In the genomic region with DNA sequence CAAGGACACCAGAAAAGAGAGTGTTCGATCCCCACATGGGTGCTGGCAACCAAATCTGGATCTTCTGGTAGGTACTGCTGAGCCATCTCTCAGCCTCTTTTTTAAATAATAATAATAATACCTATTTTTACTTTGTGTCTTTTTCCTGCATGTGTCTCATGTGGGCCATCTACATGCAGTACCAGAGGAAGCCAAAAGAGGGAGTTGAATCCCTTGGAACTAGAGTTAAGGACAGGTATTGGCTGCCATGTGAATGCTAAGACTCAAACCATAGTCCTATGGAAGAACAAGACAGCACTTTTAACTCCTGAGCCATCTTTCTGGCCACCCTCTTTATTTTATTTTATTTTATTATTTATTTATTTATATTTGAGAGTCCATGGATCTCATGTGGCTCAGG, we compare ENCODE assay signal across 10 mouse cellular contexts. TPM values are rescaled to one million over a fixed set of nuclear protein-coding genes. Genes with fewer than 3 reads are reported as not detected.
A peak's percentile ranks its signal among the peaks of the same experiment; 100 is the strongest.
DNase-seq lines count a peak whose midpoint lies in the region; TF ChIP-seq lines count a peak whose summit lies in the region.
"Had no signal": no experiment of that assay in that cellular context is flagged by ENCODE, and none has a peak within 500 bp of the region (broad histone marks: within the 10 kb centered on the region; RNA-seq: fewer than 3 reads in every experiment).

No protein-coding gene starts in this region.

- peak; percentile 59 to 63 for TF ChIP-seq CTCF in CH12.LX (conservative IDR thresholded peaks at IDR 0.05 in 1 of 2, IDR thresholded peaks at IDR 0.05 in 1 of 2; ENCODE audit: low read depth in 2 of 2, low read length in 2 of 2)

- no peak for TF ChIP-seq EP300 in CH12.LX (IDR thresholded peaks at IDR 0.05; ENCODE audit: low read length)

- dilution Hi-C loops in CH12.LX (cut with MboI; ENCODE audit: extremely low pct_ligation_motif_present, extremely low pct_unique_long_range_greater_than_20kb, low sequenced_read_pairs): no loop called here

- no peaks in the 10 kb centered on the region for H3K9me3 ChIP-seq in CH12.LX (replicated peaks; ENCODE audit: low read length)

- peaks cover 6% of the 10 kb centered on the region for H3K79me2 ChIP-seq in CH12.LX (replicated peaks; ENCODE audit: control insufficient read depth, extremely low read depth, insufficient read depth, poor library complexity, severe bottlenecking)

- no peak overlapping the region for H3K9ac ChIP-seq in CH12.LX (ENCODE audit: insufficient read depth, low read depth)

- peaks cover 12 to 32% of the 10 kb centered on the region in 2 experiments for H3K36me3 ChIP-seq in CH12.LX (replicated peaks in 1 of 2; ENCODE audit: control insufficient read depth in 1 of 2, insufficient read depth in 1 of 2, low read length in 1 of 2)

- H3K4me3 ChIP-seq in CH12.LX (replicated peaks in 1 of 3; ENCODE audit: low read depth in 2 of 3, low read length in 2 of 3, poor library complexity in 1 of 3): no peak overlapping the region

- no peak overlapping the region for H3K27ac ChIP-seq in CH12.LX (ENCODE audit: insufficient read depth, low read depth)

- H3K4me2 ChIP-seq in CH12.LX (ENCODE audit: insufficient read depth, low read depth, poor library complexity, severe bottlenecking): no peak overlapping the region

- peak; percentile 10 for DNase-seq in kidney, postnatal 14 days
- no peak for DNase-seq in kidney, postnatal 4 days
- DNase-seq in CH12.LX (ENCODE audit: extremely low read depth) (peak; percentile 77), NIH3T3 (ENCODE audit: low read depth) (peak; percentile 55)
- peak; percentile 7 for DNase-seq in lung, postnatal 14 days
- DNase-seq in frontal cortex, postnatal 10 days (ENCODE audit: low spot score in 2 of 2): no peak
- no peak for DNase-seq in gastrocnemius, postnatal 14 days
- DNase-seq: right cerebral cortex, postnatal 25 days had no signal

- in situ Hi-C loops in CH12.LX (cut with MboI; ENCODE audit: low pct_ligation_motif_present, low pct_unique_long_range_greater_than_20kb, low sequenced_read_pairs): no loop called here

- peak; percentile 57 for TF ChIP-seq RAD21 in CH12.LX (IDR thresholded peaks at IDR 0.05; ENCODE audit: low read depth, low read length)

- intact Hi-C loops in gastrocnemius, postnatal 14 days (cut with DNase I; ENCODE audit: low total_unique reads): loop anchor here (10.0 kb wide), 1 partner anchor 106 kb away; the partner anchor contains the start of gene Gtpbp4

- H3K4me1 ChIP-seq in CH12.LX (ENCODE audit: control insufficient read depth in 1 of 2, insufficient read depth in 2 of 2): peaks cover 0 to 11% of the 10 kb centered on the region in 2 experiments; a peak in 1 of 4 replicates

- no peaks in the 10 kb centered on the region for H3K27me3 ChIP-seq in CH12.LX (replicated peaks)

- no peak for TF ChIP-seq POLR2A in CH12.LX (IDR thresholded peaks at IDR 0.05; ENCODE audit: low read depth, low read length)

TF ChIP-seq in CH12.LX, 34 proteins besides CTCF, POLR2A, EP300 and RAD21:
- TF ChIP-seq SMC3 (IDR thresholded peaks at IDR 0.05; ENCODE audit: low read depth, low read length) (peak; percentile 24; the same call in 1 of the 2 replicates), KAT2A (IDR thresholded peaks at IDR 0.05; ENCODE audit: insufficient replicate concordance, low read length) (no peak)

RNA-seq across cellular contexts. Expression of gene Idi1, which starts 3.3 kb away (rescaled TPM):
- 36.2 and 57.4 TPM in 2 replicates for total RNA-seq in CH12.LX (2012; rRNA removed)
- total RNA-seq in CH12.LX (2014; rRNA removed): 226 and 253 TPM in 2 replicates
- 126 TPM in 2 replicates for polyA plus RNA-seq in CH12.LX (2012; ENCODE audit: insufficient read length, low read depth)
- total RNA-seq in gastrocnemius, postnatal 14 days (2021): 1 to 10 TPM; 4.7 to 9.1 TPM

RNA-seq across cellular contexts. Expression of gene Wdr37, which starts 16.9 kb away (rescaled TPM):
- total RNA-seq in CH12.LX (2012; rRNA removed) (11.8 and 13.9 TPM in 2 replicates), CH12.LX (2014; rRNA removed) (13.4 and 19.3 TPM in 2 replicates)
- 23.0 and 24.2 TPM in 2 replicates for polyA plus RNA-seq in CH12.LX (2012; ENCODE audit: insufficient read length, low read depth)
- total RNA-seq in gastrocnemius, postnatal 14 days (2021): 10 to 100 TPM; 25.6 to 34.8 TPM

RNA-seq across cellular contexts. Expression of gene Gm9745, which starts 59.4 kb away (rescaled TPM):
- total RNA-seq in CH12.LX (2012; rRNA removed) (not detected in 2 replicates), CH12.LX (2014; rRNA removed) (not detected in 2 replicates)
- not detected in 2 replicates for polyA plus RNA-seq in CH12.LX (2012; ENCODE audit: insufficient read length, low read depth)
- total RNA-seq in gastrocnemius, postnatal 14 days (2021): not detected
- polyA plus RNA-seq: heart, embryonic 16.5 days; liver, embryonic 16.5 days had no signal

Comparison
In these comparisons a context has a peak if more than half of its experiments do, and no peak if none do; other contexts are left out.
1. DNase-seq: peak in kidney, postnatal 14 days (single experiment), CH12.LX (single experiment), NIH3T3 (single experiment) and lung, postnatal 14 days (single experiment); none in kidney, postnatal 4 days (0 of 2), frontal cortex, postnatal 10 days (0 of 2) and gastrocnemius, postnatal 14 days (single experiment).